Mouse (Mus musculus): ENCODE measurements around the gene Nkapl. TPM values are rescaled to one million over a fixed set of nuclear protein-coding genes. Genes with fewer than 3 reads are reported as not detected.
"Not testable (repeated sequence)": the region's sequence is repeated elsewhere in the genome, so short reads cannot be mapped to it uniquely, and the experiment has no call there.

The Nkapl gene
- total RNA-seq (2021) (under 1 TPM; 0.34 to 0.99 TPM), polyA plus RNA-seq (2012; rRNA removed) (0.18 TPM in 1 of 2 replicates, not detected in the other)
- long read RNA-seq = 0 reads

- H3K79me2 ChIP-seq (replicated peaks; ENCODE audit: control insufficient read depth, insufficient read depth, low read length) = no peaks in the 10 kb centered on the region
- H3K27ac ChIP-seq = peak within 1 kb of the TSS; percentile 70
- peak within 1 kb of the TSS; percentile 64 for H3K4me3 ChIP-seq
- H3K27me3 ChIP-seq (ENCODE audit: control insufficient read depth, insufficient read depth, low read length) = no peaks in the 10 kb centered on the region
- under 1% methylated on average over 54 of the region's 54 CpGs for WGBS
- peak within 1 kb of the TSS; percentile 57 for H3K9ac ChIP-seq (ENCODE audit: low read depth, low read length)
- TF ChIP-seq CTCF (IDR thresholded peaks at IDR 0.05) = peak; percentile 17; the same call in 1 of the 2 replicates
- no peak for TF ChIP-seq EP300 (IDR thresholded peaks at IDR 0.05; ENCODE audit: insufficient read depth, low read depth, low read length)
- TF ChIP-seq POLR2A (IDR thresholded peaks at IDR 0.05; ENCODE audit: insufficient read depth, low read depth, low read length) = peak; percentile 89
- H3K4me1 ChIP-seq (ENCODE audit: control insufficient read depth, insufficient read depth, low read length) = no peaks in the 10 kb centered on the region; the same call in 1 of the 2 replicates
- intact Hi-C loops (cut with DNase I) = loop anchor here (5.0 kb wide), 2 partner anchors 66 to 106 kb away; partner anchors contain the start of genes Zkscan3 and Zscan12
- H3K36me3 ChIP-seq (ENCODE audit: control insufficient read depth, insufficient read depth, low read length) = no peaks in the 10 kb centered on the region
- DNase-seq = peak; percentile 87 to 90
Observed at GRCm38 (mm10) chr13:21468061-21469019, at the start of gene Nkapl. Nkapl (minus strand) TSS chr13:21468509.

- no peaks in the 10 kb centered on the region for H3K36me3 ChIP-seq (ENCODE audit: control insufficient read depth, insufficient read depth, low read length)
- TF ChIP-seq POLR2A (IDR thresholded peaks at IDR 0.05; ENCODE audit: insufficient read depth, low read depth, low read length) (peak; percentile 82), EP300 (IDR thresholded peaks at IDR 0.05; ENCODE audit: insufficient read depth, low read depth, low read length) (peak; percentile 57; the same call in 1 of the 2 replicates), CTCF (IDR thresholded peaks at IDR 0.05) (no peak)
- H3K27ac ChIP-seq = peak overlapping the region; percentile 85
- no peaks in the 10 kb centered on the region for H3K27me3 ChIP-seq (ENCODE audit: control insufficient read depth, insufficient read depth, low read length)
- H3K4me1 ChIP-seq (ENCODE audit: control insufficient read depth, insufficient read depth, low read length) = no peaks in the 10 kb centered on the region
- peak; percentile 87 to 88 for DNase-seq
- WGBS = under 1% methylated on average over 21 of the region's 21 CpGs
- H3K79me2 ChIP-seq (replicated peaks; ENCODE audit: control insufficient read depth, insufficient read depth, low read length) = no peaks in the 10 kb centered on the region
- peak overlapping the region; percentile 66 for H3K4me3 ChIP-seq
- intact Hi-C loops (cut with DNase I) = loop anchor here (1.0 to 2.0 kb wide), 4 partner anchors 25 to 103 kb away; partner anchors contain the start of genes Gm10065, Zkscan3, Zkscan4 and Zkscan8
- peak overlapping the region; percentile 62 for H3K9ac ChIP-seq (ENCODE audit: low read depth, low read length)
Observed at GRCm38 (mm10) chr13:21506221-21506649, 37.9 kb upstream of the Nkapl start.

GRCm38 (mm10) chr13:21502296-21502695, 34.0 kb upstream of the Nkapl start:
- no peak overlapping the region for H3K27ac ChIP-seq
- 85% methylated on average over 5 of the region's 5 CpGs for WGBS
- no peak overlapping the region for H3K9ac ChIP-seq (ENCODE audit: low read depth, low read length)
- no peak overlapping the region for H3K4me3 ChIP-seq
- no peaks in the 10 kb centered on the region for H3K79me2 ChIP-seq (replicated peaks; ENCODE audit: control insufficient read depth, insufficient read depth, low read length)
- H3K4me1 ChIP-seq (ENCODE audit: control insufficient read depth, insufficient read depth, low read length) = no peaks in the 10 kb centered on the region
- H3K36me3 ChIP-seq (ENCODE audit: control insufficient read depth, insufficient read depth, low read length) = no peaks in the 10 kb centered on the region
- no peaks in the 10 kb centered on the region for H3K27me3 ChIP-seq (ENCODE audit: control insufficient read depth, insufficient read depth, low read length)
- no peak for TF ChIP-seq EP300 (IDR thresholded peaks at IDR 0.05; ENCODE audit: insufficient read depth, low read depth, low read length)
- no peak for TF ChIP-seq CTCF (IDR thresholded peaks at IDR 0.05)
- TF ChIP-seq POLR2A (IDR thresholded peaks at IDR 0.05; ENCODE audit: insufficient read depth, low read depth, low read length) = no peak
- no peak for DNase-seq
- intact Hi-C loops (cut with DNase I) = no loop called here

- H3K79me2 ChIP-seq (replicated peaks; ENCODE audit: control insufficient read depth, insufficient read depth, low read length); H3K36me3 ChIP-seq (ENCODE audit: control insufficient read depth, insufficient read depth, low read length); H3K27me3 ChIP-seq (ENCODE audit: control insufficient read depth, insufficient read depth, low read length); H3K4me1 ChIP-seq (ENCODE audit: control insufficient read depth, insufficient read depth, low read length); H3K4me3 ChIP-seq; DNase-seq; intact Hi-C loops (cut with DNase I); H3K27ac ChIP-seq; H3K9ac ChIP-seq (ENCODE audit: low read depth, low read length): not testable (repeated sequence)
- WGBS = 94% methylated on average over 17 of the region's 17 CpGs
Observed at GRCm38 (mm10) chr13:21501182-21501581, 32.9 kb upstream of the Nkapl start, which contains the start of gene Gm11273. Gm11273 (minus strand) TSS chr13:21501418.

GRCm38 (mm10) chr13:21495080-21495479, 26.8 kb upstream of the Nkapl start, which contains the start of gene AK157302:
AK157302 (plus strand) TSS chr13:21495223.
- Histone ChIP-seq H3K4me3 (no peak within 1 kb of the TSS), H3K27ac (no peak within 1 kb of the TSS), H3K4me1 (ENCODE audit: control insufficient read depth, insufficient read depth, low read length) (no peaks in the 10 kb centered on the region), H3K27me3 (ENCODE audit: control insufficient read depth, insufficient read depth, low read length) (no peaks in the 10 kb centered on the region), H3K79me2 (replicated peaks; ENCODE audit: control insufficient read depth, insufficient read depth, low read length) (no peaks in the 10 kb centered on the region), H3K36me3 (ENCODE audit: control insufficient read depth, insufficient read depth, low read length) (no peaks in the 10 kb centered on the region), H3K9ac (ENCODE audit: low read depth, low read length) (no peak within 1 kb of the TSS)
- peak in 1 of 2 experiments; percentile 33 for DNase-seq
- WGBS = 92% methylated on average over 21 of the region's 21 CpGs
- intact Hi-C loops (cut with DNase I) = no loop called here
- TF ChIP-seq EP300 (IDR thresholded peaks at IDR 0.05; ENCODE audit: insufficient read depth, low read depth, low read length) (no peak), POLR2A (IDR thresholded peaks at IDR 0.05; ENCODE audit: insufficient read depth, low read depth, low read length) (no peak), CTCF (IDR thresholded peaks at IDR 0.05) (no peak)
